Mouse (Mus musculus): ENCODE data around the gene Arpp19. TPM values are rescaled to one million over a fixed set of nuclear protein-coding genes. Genes with fewer than 3 reads are reported as not detected.

Gene Arpp19
- polyA plus RNA-seq, 1 experiment, result 16.1 TPM

DNA sequence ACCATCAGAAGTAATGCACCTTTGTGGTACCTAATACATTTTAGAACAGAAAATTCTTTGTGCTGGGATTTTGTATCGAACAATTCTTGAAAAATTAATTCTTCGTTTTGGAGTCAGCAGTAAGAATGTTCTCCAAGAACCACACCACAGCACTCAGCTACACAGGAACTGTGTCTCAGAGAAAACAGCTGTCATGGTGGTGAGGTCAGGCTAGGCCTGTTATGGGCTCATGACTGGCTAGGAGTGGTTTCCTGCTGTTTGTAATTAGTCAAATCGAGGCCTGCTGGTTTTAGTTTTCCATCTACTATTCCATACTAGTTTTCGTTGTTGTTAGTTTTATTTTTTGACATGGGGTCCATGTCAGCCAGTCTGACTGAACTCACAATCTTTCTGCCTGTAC, 16.9 kb upstream of the Arpp19 start:
- TF ChIP-seq CTCF (IDR thresholded peaks at IDR 0.05; ENCODE audit: borderline replicate concordance, control insufficient read depth, extremely low read depth, insufficient read depth, low read length, poor library complexity) (no peak), POLR2A (IDR thresholded peaks at IDR 0.05; ENCODE audit: control insufficient read depth, extremely low read depth, insufficient read depth, low read length, poor library complexity) (no peak)
- no peaks in the 10 kb centered on the region for H3K4me1 ChIP-seq (replicated peaks; ENCODE audit: control insufficient read depth, insufficient read depth, low read length)
- no peak overlapping the region for H3K4me3 ChIP-seq (ENCODE audit: control insufficient read depth, insufficient read depth, low read length)
- H3K27ac ChIP-seq (ENCODE audit: control insufficient read depth, insufficient read depth, low read length), result no peak overlapping the region
- DNase-seq, result no peak
- no peaks in the 10 kb centered on the region for H3K27me3 ChIP-seq (ENCODE audit: control insufficient read depth, insufficient read depth, low read length)
- 76% methylated on average over 4 of the region's 4 CpGs for WGBS
- H3K36me3 ChIP-seq (ENCODE audit: control insufficient read depth, insufficient read depth, low read length), result peaks cover 16% of the 10 kb centered on the region; the same call in 1 of the 2 replicates

- TF ChIP-seq CTCF (IDR thresholded peaks at IDR 0.05; ENCODE audit: borderline replicate concordance, control insufficient read depth, extremely low read depth, insufficient read depth, low read length, poor library complexity) (no peak), POLR2A (IDR thresholded peaks at IDR 0.05; ENCODE audit: control insufficient read depth, extremely low read depth, insufficient read depth, low read length, poor library complexity) (no peak)
- H3K4me1 ChIP-seq (replicated peaks; ENCODE audit: control insufficient read depth, insufficient read depth, low read length), result no peaks in the 10 kb centered on the region
- 91% methylated on average over 7 of the region's 7 CpGs for WGBS
- no peaks in the 10 kb centered on the region for H3K27me3 ChIP-seq (ENCODE audit: control insufficient read depth, insufficient read depth, low read length)
- peaks cover 14% of the 10 kb centered on the region; the same call in 1 of the 2 replicates for H3K36me3 ChIP-seq (ENCODE audit: control insufficient read depth, insufficient read depth, low read length)
- no peak overlapping the region for H3K4me3 ChIP-seq (ENCODE audit: control insufficient read depth, insufficient read depth, low read length)
- H3K27ac ChIP-seq (ENCODE audit: control insufficient read depth, insufficient read depth, low read length), result no peak overlapping the region
- no peak for DNase-seq
These were observed 14.9 kb upstream of the Arpp19 start for GRCm38 (mm10) chr9:75022546-75022945.

DNA sequence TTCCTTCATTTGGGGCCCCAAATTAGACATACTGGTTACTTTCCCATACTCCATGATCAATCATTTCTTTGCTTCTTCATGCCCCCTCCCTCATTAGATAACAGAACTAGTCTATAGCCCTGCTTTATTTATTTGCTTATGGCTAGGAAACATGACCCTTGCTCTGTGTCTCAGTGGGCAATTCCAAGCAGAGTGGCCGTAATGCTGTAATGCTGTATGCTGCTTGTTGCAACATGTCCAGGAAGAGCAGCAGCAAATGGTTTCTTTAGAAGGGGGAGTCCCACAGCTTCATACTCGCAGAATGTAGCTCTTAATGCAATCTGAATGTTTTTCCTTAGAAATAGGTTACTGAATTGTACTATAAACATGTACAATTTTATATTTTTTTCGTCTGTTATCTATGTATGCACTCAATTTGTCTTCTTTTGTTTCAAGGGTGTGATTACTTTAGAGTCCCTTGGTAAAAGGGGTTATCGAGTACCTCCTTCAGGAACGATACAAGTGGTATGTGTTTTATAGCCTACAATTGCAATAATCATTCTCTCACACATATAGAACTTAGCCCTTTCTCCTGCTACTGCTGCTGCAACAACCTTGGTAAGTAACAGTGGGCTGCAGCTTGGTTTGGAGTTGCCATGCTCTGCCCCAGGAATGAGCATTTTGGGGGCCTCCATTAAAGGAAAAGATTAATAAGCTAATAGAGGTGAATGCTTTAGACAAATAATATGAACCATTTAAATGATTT, 14.1 kb upstream of the Arpp19 start:
- 95% methylated on average over 5 of the region's 5 CpGs for WGBS
- Histone ChIP-seq H3K27me3 (ENCODE audit: control insufficient read depth, insufficient read depth, low read length) (no peaks in the 10 kb centered on the region), H3K4me1 (replicated peaks; ENCODE audit: control insufficient read depth, insufficient read depth, low read length) (no peaks in the 10 kb centered on the region), H3K4me3 (ENCODE audit: control insufficient read depth, insufficient read depth, low read length) (no peak overlapping the region), H3K36me3 (ENCODE audit: control insufficient read depth, insufficient read depth, low read length) (peaks cover 14% of the 10 kb centered on the region; the same call in 1 of the 2 replicates), H3K27ac (ENCODE audit: control insufficient read depth, insufficient read depth, low read length) (no peak overlapping the region)
- DNase-seq, result no peak
- TF ChIP-seq CTCF (IDR thresholded peaks at IDR 0.05; ENCODE audit: borderline replicate concordance, control insufficient read depth, extremely low read depth, insufficient read depth, low read length, poor library complexity), result no peak
- TF ChIP-seq POLR2A (IDR thresholded peaks at IDR 0.05; ENCODE audit: control insufficient read depth, extremely low read depth, insufficient read depth, low read length, poor library complexity), result no peak

DNA sequence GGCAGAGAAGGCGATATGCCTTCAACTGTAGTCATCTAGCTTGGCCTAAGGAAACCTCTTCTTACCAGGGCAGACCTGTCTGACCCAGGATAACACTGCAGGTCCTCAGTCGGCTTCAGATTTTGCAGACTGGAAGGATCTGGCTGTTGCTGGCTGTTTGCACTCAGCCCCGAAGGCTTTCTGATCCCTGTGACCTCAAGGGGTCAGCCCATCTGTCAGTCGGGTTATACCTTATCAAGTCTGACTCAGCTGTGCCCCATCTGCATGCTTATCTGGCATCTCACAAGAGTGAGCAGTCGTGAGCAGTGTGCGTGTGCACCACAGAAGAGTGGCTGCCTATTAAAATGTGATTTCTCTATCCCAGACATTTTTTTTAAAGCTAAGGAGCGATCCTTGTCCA, 13.3 kb upstream of the Arpp19 start:
- H3K36me3 ChIP-seq (ENCODE audit: control insufficient read depth, insufficient read depth, low read length), result peaks cover 10% of the 10 kb centered on the region; the same call in 1 of the 2 replicates
- H3K27me3 ChIP-seq (ENCODE audit: control insufficient read depth, insufficient read depth, low read length), result no peaks in the 10 kb centered on the region
- no peaks in the 10 kb centered on the region for H3K4me1 ChIP-seq (replicated peaks; ENCODE audit: control insufficient read depth, insufficient read depth, low read length)
- no peak for DNase-seq
- no peak overlapping the region for H3K27ac ChIP-seq (ENCODE audit: control insufficient read depth, insufficient read depth, low read length)
- WGBS, result 88% methylated on average over 7 of the region's 7 CpGs
- no peak overlapping the region for H3K4me3 ChIP-seq (ENCODE audit: control insufficient read depth, insufficient read depth, low read length)
- no peak for TF ChIP-seq POLR2A (IDR thresholded peaks at IDR 0.05; ENCODE audit: control insufficient read depth, extremely low read depth, insufficient read depth, low read length, poor library complexity)
- no peak for TF ChIP-seq CTCF (IDR thresholded peaks at IDR 0.05; ENCODE audit: borderline replicate concordance, control insufficient read depth, extremely low read depth, insufficient read depth, low read length, poor library complexity)

- no peaks in the 10 kb centered on the region for H3K27me3 ChIP-seq (ENCODE audit: control insufficient read depth, insufficient read depth, low read length)
- H3K36me3 ChIP-seq (ENCODE audit: control insufficient read depth, insufficient read depth, low read length), result peaks cover 4% of the 10 kb centered on the region; the same call in 1 of the 2 replicates
- DNase-seq, result peak; percentile 21
- WGBS, result 90% methylated on average over 6 of the region's 6 CpGs
- H3K4me3 ChIP-seq (ENCODE audit: control insufficient read depth, insufficient read depth, low read length), result no peak overlapping the region
- no peaks in the 10 kb centered on the region for H3K4me1 ChIP-seq (replicated peaks; ENCODE audit: control insufficient read depth, insufficient read depth, low read length)
- no peak for TF ChIP-seq CTCF (IDR thresholded peaks at IDR 0.05; ENCODE audit: borderline replicate concordance, control insufficient read depth, extremely low read depth, insufficient read depth, low read length, poor library complexity)
- no peak for TF ChIP-seq POLR2A (IDR thresholded peaks at IDR 0.05; ENCODE audit: control insufficient read depth, extremely low read depth, insufficient read depth, low read length, poor library complexity)
- no peak overlapping the region for H3K27ac ChIP-seq (ENCODE audit: control insufficient read depth, insufficient read depth, low read length)
These were observed 11.7 kb upstream of the Arpp19 start for GRCm38 (mm10) chr9:75025689-75026088.

DNA sequence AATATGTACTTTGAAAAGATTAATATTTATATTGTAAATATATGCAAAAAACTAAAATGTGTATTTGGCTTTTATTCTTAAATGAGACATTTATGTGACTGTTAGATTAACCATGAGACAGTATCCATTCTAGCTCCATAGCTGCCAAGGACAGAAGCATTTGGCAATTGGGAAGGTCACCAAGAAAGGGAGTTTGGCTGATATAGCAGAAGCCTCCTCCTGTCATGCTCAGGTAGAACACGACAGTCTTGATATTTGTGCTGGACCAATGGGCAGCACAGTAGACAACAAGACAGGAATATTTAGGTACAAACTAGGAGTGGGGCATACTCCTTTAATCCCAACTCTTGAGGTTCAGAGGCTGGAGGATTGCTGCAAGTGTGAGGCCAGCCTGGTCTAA, 5.0 kb upstream of the Arpp19 start:
- WGBS, result 100% methylated on average over 1 of the region's 1 CpGs

More for the DNA sequence above, 5.0 kb upstream of the Arpp19 start:
- no peak for DNase-seq
- TF ChIP-seq POLR2A (IDR thresholded peaks at IDR 0.05; ENCODE audit: control insufficient read depth, extremely low read depth, insufficient read depth, low read length, poor library complexity), result no peak
- no peak for TF ChIP-seq CTCF (IDR thresholded peaks at IDR 0.05; ENCODE audit: borderline replicate concordance, control insufficient read depth, extremely low read depth, insufficient read depth, low read length, poor library complexity)
- Histone ChIP-seq H3K4me1 (replicated peaks; ENCODE audit: control insufficient read depth, insufficient read depth, low read length) (no peaks in the 10 kb centered on the region), H3K27me3 (ENCODE audit: control insufficient read depth, insufficient read depth, low read length) (no peaks in the 10 kb centered on the region), H3K4me3 (ENCODE audit: control insufficient read depth, insufficient read depth, low read length) (no peak overlapping the region), H3K36me3 (ENCODE audit: control insufficient read depth, insufficient read depth, low read length) (peaks cover 11% of the 10 kb centered on the region), H3K27ac (ENCODE audit: control insufficient read depth, insufficient read depth, low read length) (no peak overlapping the region)

All from thymus, adult 2 months (tissue).